Mouse (Mus musculus) hindbrain, embryonic 14.5 days (tissue): Measurements from ENCODE around the gene Vps8. TPM values are rescaled to one million over a fixed set of nuclear protein-coding genes. Genes with fewer than 3 reads are reported as not detected.

Source experiments
- ATAC-seq: fragments of 200-750 bp; cut with Nextera tagmentation; 2 replicates; pipeline ENCODE4 v1.8.0; 2017; ENCODE audit warnings: moderate number of reproducible peaks, mild to moderate bottlenecking, moderate TSS enrichment, moderate library complexity; ENCODE audit not compliant: low FRiP score
- DNase-seq: peaks from one replicate; pipeline ENCODE4 v3.0.0-alpha.2; 2015; ENCODE audit warnings: low spot score
- H3K27ac ChIP-seq: fragments of 300-500 bp; sonication (generic); 2 replicates; pipeline ENCODE4 v1.5.1; 2014; ENCODE audit warnings: mild to moderate bottlenecking, moderate library complexity
- H3K27me3 ChIP-seq: fragments of 300-500 bp; sonication (generic); 2 replicates; pipeline ENCODE4 v1.6.1; 2014; ENCODE audit warnings: mild to moderate bottlenecking, low read length, mixed read lengths; ENCODE audit not compliant: control insufficient read depth, insufficient read depth
- H3K36me3 ChIP-seq: fragments of 300-500 bp; sonication (generic); replicated peaks from 2 replicates; pipeline ENCODE4 v1.6.1; 2014; ENCODE audit not compliant: control insufficient read depth, insufficient read depth
- H3K4me1 ChIP-seq: fragments of 300-500 bp; sonication (generic); replicated peaks from 2 replicates; pipeline ENCODE4 v1.6.1; 2014; ENCODE audit warnings: antibody characterized with exemption, low read length, mixed read lengths; ENCODE audit not compliant: control insufficient read depth, insufficient read depth
- H3K4me2 ChIP-seq: fragments of 300-500 bp; sonication (generic); replicated peaks from 2 replicates; pipeline ENCODE4 v1.6.1; 2014; ENCODE audit warnings: mild to moderate bottlenecking, moderate library complexity
- H3K4me3 ChIP-seq: fragments of 300-500 bp; sonication (generic); replicated peaks from 2 replicates; pipeline ENCODE4 v1.5.1; 2014; ENCODE audit warnings: mild to moderate bottlenecking, low read length
- H3K9ac ChIP-seq: fragments of 300-500 bp; sonication (generic); 2 replicates; pipeline ENCODE4 v1.6.1; 2014
- H3K9me3 ChIP-seq: fragments of 300-500 bp; sonication (generic); 2 replicates; pipeline ENCODE4 v1.6.1; 2016; ENCODE audit warnings: low read length; ENCODE audit not compliant: control insufficient read depth
- WGBS: fragments of 180-500 bp; shearing (Covaris S2); extraction: QIAGEN DNeasy Blood & Tissue Kit; methylation state at CpG from one replicate; pipeline ENCODE4 v1.1.7; 2014; 5-methylcytosine and 5-hydroxymethylcytosine counted together
- polyA plus RNA-seq: library from polyadenylated mRNA; unstranded; fragments of >200 nt; fragmentation: Nextera tagmentation; extraction: Ambion mirVana; gene quantifications from 2 replicates; pipeline ENCODE4 v1.2.1, GENCODE M21; 2014

Gene Vps8
- polyA plus RNA-seq, 1 experiment from 2014 or later: 37.0 TPM

GRCm38 (mm10) chr16:21445026-21445625 lies 22.2 kb downstream of the Vps8 start:
- Histone ChIP-seq H3K4me2 (no peak overlapping the region), H3K4me3 (no peak overlapping the region), H3K9ac (no peak overlapping the region), H3K27me3 (no peaks in the 10 kb centered on the region), H3K36me3 (peaks cover 38% of the 10 kb centered on the region), H3K27ac (no peak overlapping the region), H3K9me3 (no peaks in the 10 kb centered on the region), H3K4me1 (no peaks in the 10 kb centered on the region)
- no peak for DNase-seq
- no peak for ATAC-seq
- WGBS: 65% methylated on average over 9 of the region's 9 CpGs

GRCm38 (mm10) chr16:21447447-21447846 lies 24.5 kb downstream of the Vps8 start:
- H3K9ac ChIP-seq: no peak overlapping the region
- 92% methylated on average over 5 of the region's 5 CpGs for WGBS
- H3K27ac ChIP-seq: no peak overlapping the region
- no peaks in the 10 kb centered on the region for H3K27me3 ChIP-seq
- ATAC-seq (no peak), DNase-seq (no peak)
- H3K36me3 ChIP-seq: peaks cover 37% of the 10 kb centered on the region
- H3K4me3 ChIP-seq: no peak overlapping the region
- no peaks in the 10 kb centered on the region for H3K4me1 ChIP-seq
- no peaks in the 10 kb centered on the region for H3K9me3 ChIP-seq
- H3K4me2 ChIP-seq: no peak overlapping the region

GRCm38 (mm10) chr16:21448464-21448863 lies 25.5 kb downstream of the Vps8 start:
- DNase-seq: no peak
- Histone ChIP-seq H3K27ac (no peak overlapping the region), H3K9ac (no peak overlapping the region), H3K9me3 (no peaks in the 10 kb centered on the region), H3K4me1 (no peaks in the 10 kb centered on the region), H3K36me3 (peaks cover 27% of the 10 kb centered on the region), H3K4me2 (no peak overlapping the region), H3K27me3 (no peaks in the 10 kb centered on the region), H3K4me3 (no peak overlapping the region)
- WGBS: 92% methylated on average over 5 of the region's 5 CpGs
- ATAC-seq: no peak

- WGBS: 88% methylated on average over 8 of the region's 8 CpGs
Observed at GRCm38 (mm10) chr16:21449890-21450289, 27.0 kb downstream of the Vps8 start.

GRCm38 (mm10) chr16:21452569-21452968 lies 29.7 kb downstream of the Vps8 start:
- WGBS: 78% methylated on average over 6 of the region's 6 CpGs
- Histone ChIP-seq H3K9ac (no peak overlapping the region), H3K4me2 (no peak overlapping the region), H3K27ac (no peak overlapping the region), H3K9me3 (no peaks in the 10 kb centered on the region), H3K36me3 (peaks cover 25% of the 10 kb centered on the region), H3K4me3 (no peak overlapping the region), H3K4me1 (no peaks in the 10 kb centered on the region), H3K27me3 (no peaks in the 10 kb centered on the region)
- ATAC-seq (no peak), DNase-seq (no peak)

More at GRCm38 (mm10) chr16:21449890-21450289, 27.0 kb downstream of the Vps8 start:
- Histone ChIP-seq H3K9ac (no peak overlapping the region), H3K9me3 (no peaks in the 10 kb centered on the region), H3K4me1 (no peaks in the 10 kb centered on the region), H3K36me3 (peaks cover 13% of the 10 kb centered on the region), H3K4me3 (no peak overlapping the region), H3K4me2 (no peak overlapping the region), H3K27me3 (no peaks in the 10 kb centered on the region), H3K27ac (no peak overlapping the region)
- ATAC-seq (no peak), DNase-seq (no peak)

GRCm38 (mm10) chr16:21457639-21458369 lies 34.9 kb downstream of the Vps8 start:
- Histone ChIP-seq H3K9ac (no peak overlapping the region), H3K27me3 (no peaks in the 10 kb centered on the region), H3K36me3 (peaks cover 60% of the 10 kb centered on the region), H3K4me1 (no peaks in the 10 kb centered on the region), H3K4me3 (no peak overlapping the region), H3K4me2 (no peak overlapping the region), H3K27ac (no peak overlapping the region), H3K9me3 (no peaks in the 10 kb centered on the region)
- WGBS: 86% methylated on average over 14 of the region's 14 CpGs
- ATAC-seq (no peak), DNase-seq (no peak)

- WGBS: 68% methylated on average over 8 of the region's 8 CpGs
- ATAC-seq: no peak
- H3K4me3 ChIP-seq: no peak overlapping the region
- H3K4me1 ChIP-seq: no peaks in the 10 kb centered on the region
- H3K9ac ChIP-seq: no peak overlapping the region
- no peak overlapping the region for H3K27ac ChIP-seq
- H3K27me3 ChIP-seq: no peaks in the 10 kb centered on the region
- 0 out of 2 replicates have a peak, but pooled peaks cover 5% of the 10 kb centered on the region for H3K9me3 ChIP-seq
- no peak overlapping the region for H3K4me2 ChIP-seq
- H3K36me3 ChIP-seq: peaks cover 53% of the 10 kb centered on the region
- no peak for DNase-seq
Observed at GRCm38 (mm10) chr16:21465868-21466267, 43.0 kb downstream of the Vps8 start.

GRCm38 (mm10) chr16:21470416-21470815 lies 47.5 kb downstream of the Vps8 start:
- Histone ChIP-seq H3K36me3 (peaks cover 64% of the 10 kb centered on the region), H3K27ac (no peak overlapping the region), H3K27me3 (no peaks in the 10 kb centered on the region), H3K9ac (no peak overlapping the region), H3K4me1 (no peaks in the 10 kb centered on the region), H3K9me3 (0 out of 2 replicates have a peak, but pooled peaks cover 5% of the 10 kb centered on the region), H3K4me3 (no peak overlapping the region), H3K4me2 (no peak overlapping the region)
- no peak for DNase-seq
- ATAC-seq: no peak
- WGBS: 92% methylated on average over 4 of the region's 4 CpGs

- Histone ChIP-seq H3K4me1 (no peaks in the 10 kb centered on the region), H3K27ac (no peak overlapping the region), H3K4me3 (no peak overlapping the region), H3K27me3 (no peaks in the 10 kb centered on the region), H3K4me2 (no peak overlapping the region), H3K36me3 (peaks cover 83% of the 10 kb centered on the region), H3K9ac (no peak overlapping the region), H3K9me3 (no peaks in the 10 kb centered on the region)
- WGBS: 94% methylated on average over 4 of the region's 4 CpGs
- no peak for ATAC-seq
- DNase-seq: no peak
Observed at GRCm38 (mm10) chr16:21477074-21477473, 54.2 kb downstream of the Vps8 start.
